Mouse (Mus musculus) lung, adult 2 months (tissue): ENCODE results near the gene Coq10a. TPM values are rescaled to one million over a fixed set of nuclear protein-coding genes. Genes with fewer than 3 reads are reported as not detected.
A peak's percentile ranks its signal among the peaks of the same experiment; 100 is the strongest.

ENCODE experiments used
- DNase-seq: peaks from one replicate; pipeline ENCODE4 v3.0.0; 2022
- H3K4me1 ChIP-seq: fragments of 200-500 bp; 2 replicates; pipeline ENCODE4 v1.6.1; 2011; ENCODE audit warnings: low read length; ENCODE audit not compliant: control insufficient read depth, insufficient read depth
- H3K4me3 ChIP-seq: fragments of 200-500 bp; replicated peaks from 2 replicates; pipeline ENCODE3; 2011; ENCODE audit warnings: low read depth, mild to moderate bottlenecking, control low read depth, low read length; ENCODE audit errors: extremely low read depth
- CTCF ChIP-seq: fragments of 200-500 bp; IDR thresholded peaks from 2 replicates; pipeline ENCODE4 v1.5.1; 2011; ENCODE audit warnings: mild to moderate bottlenecking, low read length, control low read depth; ENCODE audit not compliant: insufficient read depth
- POLR2A ChIP-seq: fragments of 200-500 bp; IDR thresholded peaks from 2 replicates; pipeline ENCODE4 v1.6.1; 2011; ENCODE audit warnings: low read depth, mild to moderate bottlenecking, control low read depth, low read length, borderline replicate concordance; ENCODE audit errors: extremely low read depth
- WGBS: fragments of 180-500 bp; shearing (Covaris S2); methylation state at CpG from one replicate; pipeline ENCODE4 v1.1.7; 2018; 5-methylcytosine and 5-hydroxymethylcytosine counted together
- polyA plus RNA-seq: library from polyadenylated mRNA; depleted of rRNA; stranded (reverse); fragments of >200 nt; gene quantifications from 2 replicates; pipeline ENCODE4 v1.2.3, GENCODE M21; 2012

Coq10a gene
- polyA plus RNA-seq, 1 experiment = 48.7 TPM

DNA sequence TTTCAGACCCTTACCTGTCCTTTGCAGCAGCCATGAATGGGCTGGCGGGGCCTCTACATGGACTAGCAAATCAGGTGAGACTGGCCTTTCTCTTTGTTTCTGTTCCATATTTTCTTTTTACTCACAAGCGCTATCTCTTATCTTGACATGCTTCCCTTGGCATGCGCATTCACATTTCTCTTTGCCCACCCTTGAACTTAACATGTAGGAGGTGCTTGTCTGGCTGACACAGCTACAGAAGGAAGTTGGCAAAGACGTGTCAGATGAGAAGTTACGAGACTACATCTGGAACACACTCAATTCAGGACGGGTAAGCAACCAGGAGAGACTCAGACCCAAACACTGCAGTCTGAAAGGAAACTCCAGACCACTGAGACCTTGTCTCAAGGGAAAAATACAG, 9.6 kb downstream of the Coq10a start:
- 82% methylated on average over 6 of the region's 6 CpGs for WGBS
- no peak overlapping the region for H3K4me3 ChIP-seq
- no peaks in the 10 kb centered on the region for H3K4me1 ChIP-seq
- TF ChIP-seq POLR2A = no peak
- TF ChIP-seq CTCF = no peak
- no peak for DNase-seq

DNA sequence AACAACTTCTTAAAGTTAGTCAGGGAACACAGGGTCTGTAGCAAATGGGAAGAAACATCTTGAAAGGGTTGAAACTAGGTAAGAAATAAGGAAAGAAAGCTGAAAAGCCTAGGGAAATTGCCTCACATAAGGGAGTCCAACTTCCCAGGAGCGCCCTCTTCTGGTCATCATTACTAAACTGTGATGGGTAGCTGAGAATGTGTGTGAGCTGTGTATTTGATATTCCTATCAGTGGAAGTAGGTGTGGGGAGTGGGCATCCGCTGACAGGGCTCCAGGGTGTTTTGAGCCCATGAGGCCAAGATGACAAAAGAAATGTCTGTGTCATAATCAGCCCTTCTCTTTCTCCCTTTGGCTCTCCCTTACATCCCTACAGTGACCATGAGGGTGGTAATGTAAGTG, 10.0 kb downstream of the Coq10a start:
- Histone ChIP-seq H3K4me1 (no peaks in the 10 kb centered on the region), H3K4me3 (no peak overlapping the region)
- 43% methylated on average over 2 of the region's 2 CpGs for WGBS
- TF ChIP-seq CTCF = 0 out of 2 replicates have a peak, but pooled peaks have one; percentile 14
- no peak for TF ChIP-seq POLR2A
- DNase-seq = no peak

DNA sequence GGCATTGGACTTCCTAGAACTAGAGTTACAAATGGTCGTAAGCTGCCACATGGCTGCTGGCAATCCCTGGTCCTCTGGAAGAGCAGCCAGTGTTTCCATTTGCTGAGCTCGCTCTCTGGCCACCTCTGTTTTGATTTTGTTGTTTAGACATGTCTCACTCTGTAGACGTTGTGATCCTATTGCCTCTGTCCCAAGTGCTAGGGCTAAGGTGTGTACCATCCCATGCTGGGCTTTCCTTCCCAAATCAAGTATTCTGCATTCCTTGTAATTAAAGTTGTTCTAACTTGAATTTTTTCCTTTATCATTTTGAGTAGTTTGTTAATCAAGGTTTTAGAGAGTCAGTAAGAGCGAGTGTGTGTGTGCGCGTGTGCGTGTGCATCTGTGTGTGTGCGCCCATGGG, 21.3 kb downstream of the Coq10a start:
- H3K4me1 ChIP-seq = peaks cover 4% of the 10 kb centered on the region; the same call in 1 of the 2 replicates
- DNase-seq = no peak
- no peak overlapping the region for H3K4me3 ChIP-seq
- TF ChIP-seq CTCF (no peak), POLR2A (no peak)
- WGBS = 80% methylated on average over 8 of the region's 8 CpGs

DNA sequence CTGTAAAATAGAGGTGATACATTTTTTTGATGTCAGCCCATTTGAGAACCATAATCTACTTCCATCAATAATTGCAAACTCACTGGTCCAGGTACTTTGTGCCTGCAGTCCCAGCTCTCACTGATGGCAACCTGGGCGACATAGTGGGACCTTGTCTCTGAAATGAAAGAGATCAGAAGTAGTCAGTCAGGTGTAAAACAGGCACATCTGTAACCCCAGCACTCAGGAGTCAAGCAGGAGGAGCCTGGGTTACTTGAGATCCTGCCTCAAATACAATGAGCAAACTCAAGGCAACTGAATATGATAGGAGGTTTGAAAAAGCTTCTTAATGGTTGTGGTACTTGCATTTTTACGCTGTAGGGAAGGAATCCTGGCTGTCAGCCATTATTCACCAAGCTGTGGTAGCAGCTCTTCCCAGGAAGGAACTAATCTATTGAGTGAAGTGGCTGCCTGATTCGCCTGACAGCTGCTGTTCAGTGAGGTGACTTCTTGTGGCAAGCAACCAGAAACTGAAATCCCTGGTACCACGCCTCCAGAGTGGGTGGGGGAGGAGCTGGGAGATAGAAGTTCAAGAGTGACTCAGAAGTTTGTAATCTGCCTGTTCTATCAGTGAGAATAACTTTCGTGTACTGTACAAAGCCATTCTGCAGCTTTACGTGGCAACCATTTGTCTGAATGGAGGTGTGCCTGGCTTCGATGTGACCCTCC, 24.1 kb downstream of the Coq10a start:
- 4% methylated on average over 7 of the region's 7 CpGs for WGBS
- peak; percentile 72 for DNase-seq
- H3K4me1 ChIP-seq = peaks cover 4% of the 10 kb centered on the region; the same call in 1 of the 2 replicates
- H3K4me3 ChIP-seq = peak overlapping the region; percentile 36
- TF ChIP-seq POLR2A (no peak), CTCF (no peak)

DNA sequence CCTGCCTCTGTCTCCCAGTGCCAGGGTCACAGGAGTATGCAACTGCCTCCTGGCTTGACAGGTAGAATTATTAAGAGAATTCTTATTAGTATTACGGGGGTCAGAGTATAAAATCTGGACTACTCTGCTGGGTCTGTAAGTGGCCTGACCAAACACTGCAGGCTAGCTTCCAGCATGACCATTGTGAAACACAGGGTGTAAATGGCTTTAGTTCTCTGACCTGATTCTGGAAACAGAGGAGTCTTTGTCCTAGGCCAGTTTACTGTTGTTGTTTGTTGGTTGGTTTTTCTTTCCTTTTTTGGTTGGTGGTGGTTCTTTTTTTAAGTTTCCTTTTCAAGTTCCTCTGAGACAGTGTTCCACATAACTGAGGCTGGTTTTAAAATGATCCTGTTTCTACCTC, 25.4 kb downstream of the Coq10a start:
- TF ChIP-seq POLR2A (no peak), CTCF (no peak)
- H3K4me1 ChIP-seq = peaks cover 13% of the 10 kb centered on the region
- 64% methylated on average over 1 of the region's 1 CpGs for WGBS

DNA sequence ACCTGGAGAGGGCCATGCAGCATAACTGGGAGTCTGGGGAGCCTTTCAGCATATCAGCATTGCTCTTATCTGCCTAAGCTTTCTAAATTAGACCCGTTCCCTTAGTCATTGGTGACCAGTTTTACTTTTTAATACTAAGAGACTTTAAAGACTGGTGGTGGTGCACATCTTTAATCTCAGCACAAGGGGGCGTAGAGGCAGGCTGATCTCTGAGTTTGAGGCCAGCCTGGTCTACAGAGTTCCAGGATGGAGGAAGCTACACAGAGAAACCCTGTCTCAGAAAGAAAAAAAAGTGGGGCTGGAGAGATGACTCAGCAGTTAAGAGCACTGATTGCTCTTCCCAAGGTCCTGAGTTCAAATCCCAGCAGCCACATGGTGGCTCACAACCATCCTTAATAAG, 28.5 kb downstream of the Coq10a start:
- DNase-seq = no peak
- H3K4me3 ChIP-seq = no peak overlapping the region

More for the DNA sequence above, 25.4 kb downstream of the Coq10a start:
- no peak overlapping the region for H3K4me3 ChIP-seq
- no peak for DNase-seq

DNA sequence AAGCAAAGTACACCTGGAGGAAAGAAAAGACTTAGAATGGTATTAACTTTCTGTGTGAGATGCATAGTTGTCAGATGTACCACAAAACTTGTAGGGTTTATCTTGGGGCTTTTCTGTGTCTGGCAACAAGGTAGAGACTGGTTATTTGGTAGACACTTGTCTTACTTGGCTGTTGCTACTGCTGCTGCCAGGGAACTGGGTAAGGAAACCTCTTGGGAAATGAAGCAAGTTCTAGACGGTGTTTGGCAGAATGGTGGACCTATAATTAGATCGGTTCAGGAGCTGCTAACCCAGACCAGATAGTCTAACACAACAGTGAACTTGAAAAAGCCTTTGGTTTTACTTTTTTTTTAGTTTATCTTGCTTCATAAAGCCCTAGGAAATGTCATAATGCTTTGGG, 29.8 kb downstream of the Coq10a start:
- WGBS = 19% methylated on average over 2 of the region's 2 CpGs
- TF ChIP-seq CTCF = no peak
- Histone ChIP-seq H3K4me3 (no peak overlapping the region), H3K4me1 (peaks cover 13% of the 10 kb centered on the region)
- DNase-seq = no peak

More for the DNA sequence above, 28.5 kb downstream of the Coq10a start:
- 82% methylated on average over 2 of the region's 2 CpGs for WGBS
- peaks cover 18% of the 10 kb centered on the region for H3K4me1 ChIP-seq
- TF ChIP-seq CTCF = 0 out of 2 replicates have a peak, but pooled peaks have one; percentile 27
- no peak for TF ChIP-seq POLR2A

DNA sequence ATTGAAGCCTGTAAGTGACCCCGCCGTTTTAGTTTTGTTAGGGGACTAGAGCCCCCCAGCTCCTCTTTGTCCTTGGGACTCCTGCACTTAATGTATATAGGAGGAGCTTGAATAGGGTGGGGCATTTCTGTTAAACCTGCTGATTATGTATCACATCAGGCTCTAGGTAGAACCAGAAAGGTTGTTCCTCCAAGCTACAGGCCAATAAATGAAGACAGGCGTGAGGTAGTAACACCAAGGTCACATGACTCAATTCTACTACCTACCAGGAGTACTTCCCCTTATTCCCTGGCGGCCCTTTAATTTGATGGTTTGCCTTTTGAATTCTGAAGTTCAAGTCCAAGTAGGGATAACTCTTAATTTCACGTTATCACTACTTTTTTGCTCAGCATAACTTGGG, 30.4 kb downstream of the Coq10a start:
- TF ChIP-seq CTCF = no peak
- no peak for DNase-seq
- H3K4me1 ChIP-seq = peaks cover 13% of the 10 kb centered on the region
- H3K4me3 ChIP-seq = peak overlapping the region; percentile 94
- WGBS = 13% methylated on average over 5 of the region's 5 CpGs

DNA sequence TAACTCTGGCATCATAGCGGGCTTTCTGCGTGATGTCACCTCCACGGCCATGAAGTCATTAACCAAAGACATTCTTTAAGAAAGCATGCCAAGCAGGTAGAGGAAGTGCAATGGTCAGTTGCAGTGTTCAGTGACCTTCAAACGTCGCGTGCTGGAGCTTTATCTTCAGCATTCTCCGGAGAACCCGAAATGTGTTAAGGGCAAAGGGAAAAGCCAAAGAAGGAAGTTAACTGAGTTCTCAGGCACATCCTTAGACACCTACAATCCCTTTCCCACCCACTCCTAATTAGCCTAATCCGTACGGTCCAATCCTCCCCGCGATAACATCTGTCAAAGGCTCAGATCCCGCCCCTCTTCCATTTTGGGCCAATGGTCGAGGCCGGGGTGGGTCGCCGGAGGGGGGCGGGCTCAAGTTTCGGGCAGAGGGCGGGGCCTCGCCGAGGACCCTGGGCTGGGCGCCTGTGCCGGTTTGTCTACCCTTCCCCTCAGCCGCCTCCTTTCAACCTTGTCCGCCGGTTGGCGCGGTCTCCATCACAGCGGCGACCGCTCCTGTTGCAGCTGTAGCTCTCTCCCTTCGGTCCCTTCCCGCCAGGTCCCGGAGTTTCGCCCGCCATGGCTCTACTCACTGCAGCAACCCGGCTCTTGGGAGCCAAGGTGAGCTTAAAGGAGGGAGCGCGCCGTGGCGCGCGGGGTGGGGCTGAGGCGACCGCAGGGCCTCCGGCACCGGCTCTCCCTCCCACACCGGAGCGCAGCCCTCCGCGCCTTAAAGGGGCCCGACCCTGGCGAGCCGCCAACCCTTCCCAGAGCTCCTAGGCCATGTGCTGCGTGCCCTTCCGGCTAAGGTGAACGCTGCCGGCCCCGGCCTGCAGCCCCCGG, 31.3 kb downstream of the Coq10a start, which contains the start of gene Cs:
Cs (plus strand) TSS at position 429 of the 876 bp plus-strand sequence.
- Histone ChIP-seq H3K4me1 (peaks cover 13% of the 10 kb centered on the region), H3K4me3 (peak within 1 kb of the TSS; percentile 94)
- WGBS = under 1% methylated on average over 61 of the region's 61 CpGs
- peak; percentile 79; the same call in 1 of the 2 replicates for TF ChIP-seq POLR2A
- TF ChIP-seq CTCF = no peak
- peak; percentile 96 for DNase-seq
